23 mouse cellular contexts compared by ENCODE assay signal in the genomic region with DNA sequence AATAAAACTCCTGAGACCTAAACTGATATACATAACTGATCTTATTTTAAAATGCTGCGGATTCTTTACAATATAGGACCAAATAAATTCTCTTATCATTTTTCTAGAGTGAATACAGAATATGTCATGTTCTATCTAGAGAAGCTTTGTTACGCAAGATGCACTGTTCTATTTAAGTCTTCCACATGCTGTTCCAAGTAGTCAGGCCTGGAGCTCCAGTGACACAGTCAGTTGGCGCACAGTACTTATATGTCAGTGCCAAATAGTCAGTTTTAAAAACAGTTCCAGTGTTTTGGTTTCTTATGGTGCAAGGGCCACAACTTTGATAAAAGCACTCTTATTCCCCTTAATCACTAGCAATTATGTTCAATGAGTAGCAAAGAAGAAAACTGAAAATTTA.
DNase-seq lines count a peak whose midpoint lies in the region.
"Had no signal": no experiment of that assay in that cellular context is flagged by ENCODE, and none has a peak within 500 bp of the region (broad histone marks: within the 10 kb centered on the region; RNA-seq: fewer than 3 reads in every experiment).

No protein-coding gene starts in this region.

- H3K9me3 ChIP-seq in heart, embryonic 10.5 days, result no peaks in the 10 kb centered on the region
- H3K9me3 ChIP-seq: embryonic facial prominence, embryonic 10.5 days; forebrain, embryonic 15.5 days; heart, embryonic 15.5 days; hindbrain, embryonic 15.5 days; limb, embryonic 15.5 days; midbrain, embryonic 12.5 days; neural tube, embryonic 15.5 days had no signal

- no peaks in the 10 kb centered on the region for H3K4me1 ChIP-seq in heart, embryonic 10.5 days
- H3K4me1 ChIP-seq: embryonic facial prominence, embryonic 10.5 days; forebrain, embryonic 15.5 days; heart, embryonic 15.5 days; hindbrain, embryonic 15.5 days; limb, embryonic 15.5 days; midbrain, embryonic 12.5 days; neural tube, embryonic 15.5 days had no signal

- H3K27me3 ChIP-seq in heart, embryonic 10.5 days (ENCODE audit: insufficient read depth, poor library complexity, severe bottlenecking), result no peaks in the 10 kb centered on the region
- H3K27me3 ChIP-seq: forebrain, embryonic 15.5 days; heart, embryonic 15.5 days; hindbrain, embryonic 15.5 days; limb, embryonic 15.5 days; midbrain, embryonic 12.5 days; neural tube, embryonic 15.5 days had no signal

- peak; percentile 4 to 31 for DNase-seq in cerebellum, postnatal 14 days
- no peak for DNase-seq in cerebellum, adult 8-10 months
- peak; percentile 82 for DNase-seq in heart, adult 11 months
- DNase-seq in heart, embryonic 10.5 days (ENCODE audit: low spot score), result no peak
- DNase-seq in layer of hippocampus, adult 9-11 months, result peak; percentile 9
- DNase-seq in layer of hippocampus, postnatal 25 days (ENCODE audit: extremely low spot score in 1 of 2, low spot score in 1 of 2), result no peak
- peak; percentile 36 for DNase-seq in skeletal muscle tissue, adult 2 months (ENCODE audit: low read depth, low spot score)
- DNase-seq: adrenal gland, postnatal 10 days; cerebellum, adult 9-10 months; gastrocnemius, postnatal 25 days; kidney, adult 2 months; lung, embryonic 14.5 days; right cerebral cortex, postnatal 14 days; thymus, postnatal 25 days had no signal

- no peak overlapping the region for H3K27ac ChIP-seq in heart, embryonic 10.5 days
- H3K27ac ChIP-seq: embryonic facial prominence, embryonic 10.5 days; forebrain, embryonic 15.5 days; heart, embryonic 15.5 days; hindbrain, embryonic 15.5 days; kidney, postnatal 0 days; limb, embryonic 15.5 days; liver, embryonic 14.5 days; midbrain, embryonic 12.5 days; neural tube, embryonic 15.5 days had no signal

- no peak overlapping the region for H3K4me3 ChIP-seq in heart, embryonic 10.5 days
- H3K4me3 ChIP-seq: embryonic facial prominence, embryonic 10.5 days; forebrain, embryonic 15.5 days; heart, embryonic 15.5 days; hindbrain, embryonic 15.5 days; limb, embryonic 15.5 days; midbrain, embryonic 12.5 days; neural tube, embryonic 15.5 days had no signal

- H3K36me3 ChIP-seq in heart, embryonic 10.5 days, result no peaks in the 10 kb centered on the region
- H3K36me3 ChIP-seq: embryonic facial prominence, embryonic 10.5 days; forebrain, embryonic 15.5 days; heart, embryonic 15.5 days; hindbrain, embryonic 15.5 days; limb, embryonic 15.5 days; midbrain, embryonic 12.5 days; neural tube, embryonic 15.5 days had no signal

- WGBS in heart, embryonic 10.5 days, result 82% methylated on average over 3 of the region's 3 CpGs

Comparison
In these comparisons a context has a peak if more than half of its experiments do, and no peak if none do; other contexts are left out.
1. DNase-seq: peak in cerebellum, postnatal 14 days (2 of 2), heart, adult 11 months (single experiment), layer of hippocampus, adult 9-11 months (single experiment) and skeletal muscle tissue, adult 2 months (single experiment); none in cerebellum, adult 8-10 months (single experiment), heart, embryonic 10.5 days (single experiment) and layer of hippocampus, postnatal 25 days (0 of 2).